Mouse (Mus musculus): ENCODE data around the gene Gm8947.
A peak's percentile ranks its signal among the peaks of the same experiment; 100 is the strongest.

The Gm8947 gene

GRCm38 (mm10) chr1:151157963-151158856, 34.0 kb upstream of the Gm8947 start:
- Histone ChIP-seq H3K4me3 (replicated peaks; ENCODE audit: low read length) (no peak overlapping the region), H3K9me3 (ENCODE audit: low read length) (no peaks in the 10 kb centered on the region), H3K4me1 (replicated peaks; ENCODE audit: low read depth, low read length) (no peaks in the 10 kb centered on the region), H3K36me3 (ENCODE audit: insufficient read depth, low read length) (no peaks in the 10 kb centered on the region), H3K27me3 (ENCODE audit: insufficient read depth, low read length) (no peaks in the 10 kb centered on the region)
- TF ChIP-seq NANOG (IDR thresholded peaks at IDR 0.05; ENCODE audit: borderline replicate concordance, low read length) (no peak), CTCF (conservative IDR thresholded peaks at IDR 0.05; ENCODE audit: low read length) (no peak), POU5F1 (IDR thresholded peaks at IDR 0.05; ENCODE audit: borderline replicate concordance, low read length) (no peak)

DNA sequence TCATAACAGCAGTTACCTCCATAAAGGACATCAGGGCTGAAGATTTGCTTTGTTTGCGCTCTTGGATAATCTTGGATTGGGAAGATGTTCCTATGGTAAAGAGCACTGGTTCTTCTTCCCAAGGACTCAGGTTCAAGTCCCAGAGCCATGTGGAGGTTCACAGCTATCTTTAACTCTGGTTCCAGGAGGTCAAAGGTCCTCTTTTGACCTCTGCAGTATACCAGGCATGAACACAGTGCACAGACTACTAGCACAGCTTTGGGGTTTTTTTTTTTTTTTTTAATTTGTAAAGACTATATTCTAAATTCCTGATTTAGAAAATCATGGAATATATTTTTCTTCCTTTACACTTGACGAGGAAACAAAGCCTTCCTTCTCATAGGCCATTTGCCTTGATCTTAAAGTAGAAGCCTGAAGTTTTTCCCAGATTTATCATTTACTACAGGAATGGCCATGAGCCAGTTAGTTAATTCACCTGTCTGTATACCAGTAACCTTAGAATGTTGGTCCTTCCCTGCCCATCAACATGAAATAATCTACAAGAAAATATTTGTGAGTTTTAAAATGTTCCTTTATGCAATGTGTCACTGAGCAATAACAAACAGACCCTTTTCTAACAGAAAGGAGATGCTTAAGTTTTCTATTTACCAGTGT, 33.2 kb upstream of the Gm8947 start:
- Histone ChIP-seq H3K9me3 (ENCODE audit: low read length) (no peaks in the 10 kb centered on the region), H3K27me3 (ENCODE audit: insufficient read depth, low read length) (no peaks in the 10 kb centered on the region), H3K4me3 (replicated peaks; ENCODE audit: low read length) (no peak overlapping the region), H3K36me3 (ENCODE audit: insufficient read depth, low read length) (no peaks in the 10 kb centered on the region), H3K4me1 (replicated peaks; ENCODE audit: low read depth, low read length) (no peaks in the 10 kb centered on the region)
- TF ChIP-seq POU5F1 (IDR thresholded peaks at IDR 0.05; ENCODE audit: borderline replicate concordance, low read length) (no peak), NANOG (IDR thresholded peaks at IDR 0.05; ENCODE audit: borderline replicate concordance, low read length) (no peak), CTCF (conservative IDR thresholded peaks at IDR 0.05; ENCODE audit: low read length) (no peak)

DNA sequence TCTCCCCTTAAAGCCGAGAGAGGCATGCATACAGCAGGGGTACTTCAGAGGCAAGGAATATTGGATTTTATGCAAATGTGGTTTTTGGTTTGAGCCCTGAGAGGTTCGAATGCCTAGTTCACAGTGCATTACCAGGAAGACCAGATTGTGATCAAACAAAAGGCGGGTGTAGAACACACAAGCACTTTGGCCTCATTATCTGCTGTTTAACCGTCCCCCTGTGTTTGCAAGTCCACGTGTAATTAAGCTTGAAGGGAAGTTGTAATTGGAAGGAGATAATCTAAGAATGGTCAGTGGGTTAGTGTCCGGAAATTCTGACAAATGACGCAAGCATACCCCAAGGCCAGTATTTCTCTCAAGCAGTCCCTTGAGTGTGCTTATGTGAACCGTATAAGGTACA, 26.1 kb upstream of the Gm8947 start:
- no peaks in the 10 kb centered on the region for H3K36me3 ChIP-seq (ENCODE audit: insufficient read depth, low read length)
- peaks cover 5% of the 10 kb centered on the region; the same call in 1 of the 2 replicates for H3K4me1 ChIP-seq (replicated peaks; ENCODE audit: low read depth, low read length)
- no peak overlapping the region for H3K4me3 ChIP-seq (replicated peaks; ENCODE audit: low read length)
- TF ChIP-seq CTCF (conservative IDR thresholded peaks at IDR 0.05; ENCODE audit: low read length): no peak
- TF ChIP-seq NANOG (IDR thresholded peaks at IDR 0.05; ENCODE audit: borderline replicate concordance, low read length): no peak
- no peak for TF ChIP-seq POU5F1 (IDR thresholded peaks at IDR 0.05; ENCODE audit: borderline replicate concordance, low read length)
- no peaks in the 10 kb centered on the region for H3K27me3 ChIP-seq (ENCODE audit: insufficient read depth, low read length)
- H3K9me3 ChIP-seq (ENCODE audit: low read length): no peaks in the 10 kb centered on the region

- H3K27me3 ChIP-seq (ENCODE audit: insufficient read depth, low read length): no peaks in the 10 kb centered on the region
- no peaks in the 10 kb centered on the region for H3K36me3 ChIP-seq (ENCODE audit: insufficient read depth, low read length)
- H3K4me1 ChIP-seq (replicated peaks; ENCODE audit: low read depth, low read length): peaks cover 5% of the 10 kb centered on the region; the same call in 1 of the 2 replicates
- H3K4me3 ChIP-seq (replicated peaks; ENCODE audit: low read length): no peak overlapping the region
- H3K9me3 ChIP-seq (ENCODE audit: low read length): no peaks in the 10 kb centered on the region
- no peak for TF ChIP-seq CTCF (conservative IDR thresholded peaks at IDR 0.05; ENCODE audit: low read length)
- no peak for TF ChIP-seq POU5F1 (IDR thresholded peaks at IDR 0.05; ENCODE audit: borderline replicate concordance, low read length)
- TF ChIP-seq NANOG (IDR thresholded peaks at IDR 0.05; ENCODE audit: borderline replicate concordance, low read length): no peak
Measured at GRCm38 (mm10) chr1:151167297-151168047, 24.7 kb upstream of the Gm8947 start.

- Histone ChIP-seq H3K9me3 (ENCODE audit: low read length) (no peaks in the 10 kb centered on the region), H3K27me3 (ENCODE audit: insufficient read depth, low read length) (no peaks in the 10 kb centered on the region), H3K36me3 (ENCODE audit: insufficient read depth, low read length) (no peaks in the 10 kb centered on the region), H3K4me3 (replicated peaks; ENCODE audit: low read length) (no peak overlapping the region), H3K4me1 (replicated peaks; ENCODE audit: low read depth, low read length) (peaks cover 5% of the 10 kb centered on the region; the same call in 1 of the 2 replicates)
- TF ChIP-seq NANOG (IDR thresholded peaks at IDR 0.05; ENCODE audit: borderline replicate concordance, low read length) (no peak), POU5F1 (IDR thresholded peaks at IDR 0.05; ENCODE audit: borderline replicate concordance, low read length) (no peak)
Measured at GRCm38 (mm10) chr1:151168637-151169036, 23.5 kb upstream of the Gm8947 start.

GRCm38 (mm10) chr1:151171572-151172461, 20.4 kb upstream of the Gm8947 start:
- Histone ChIP-seq H3K36me3 (ENCODE audit: insufficient read depth, low read length) (no peaks in the 10 kb centered on the region), H3K9me3 (ENCODE audit: low read length) (no peaks in the 10 kb centered on the region), H3K4me1 (replicated peaks; ENCODE audit: low read depth, low read length) (peaks cover 14% of the 10 kb centered on the region), H3K4me3 (replicated peaks; ENCODE audit: low read length) (no peak overlapping the region), H3K27me3 (ENCODE audit: insufficient read depth, low read length) (no peaks in the 10 kb centered on the region)
- TF ChIP-seq POU5F1 (IDR thresholded peaks at IDR 0.05; ENCODE audit: borderline replicate concordance, low read length): no peak
- TF ChIP-seq CTCF (conservative IDR thresholded peaks at IDR 0.05; ENCODE audit: low read length): no peak
- TF ChIP-seq NANOG (IDR thresholded peaks at IDR 0.05; ENCODE audit: borderline replicate concordance, low read length): no peak

DNA sequence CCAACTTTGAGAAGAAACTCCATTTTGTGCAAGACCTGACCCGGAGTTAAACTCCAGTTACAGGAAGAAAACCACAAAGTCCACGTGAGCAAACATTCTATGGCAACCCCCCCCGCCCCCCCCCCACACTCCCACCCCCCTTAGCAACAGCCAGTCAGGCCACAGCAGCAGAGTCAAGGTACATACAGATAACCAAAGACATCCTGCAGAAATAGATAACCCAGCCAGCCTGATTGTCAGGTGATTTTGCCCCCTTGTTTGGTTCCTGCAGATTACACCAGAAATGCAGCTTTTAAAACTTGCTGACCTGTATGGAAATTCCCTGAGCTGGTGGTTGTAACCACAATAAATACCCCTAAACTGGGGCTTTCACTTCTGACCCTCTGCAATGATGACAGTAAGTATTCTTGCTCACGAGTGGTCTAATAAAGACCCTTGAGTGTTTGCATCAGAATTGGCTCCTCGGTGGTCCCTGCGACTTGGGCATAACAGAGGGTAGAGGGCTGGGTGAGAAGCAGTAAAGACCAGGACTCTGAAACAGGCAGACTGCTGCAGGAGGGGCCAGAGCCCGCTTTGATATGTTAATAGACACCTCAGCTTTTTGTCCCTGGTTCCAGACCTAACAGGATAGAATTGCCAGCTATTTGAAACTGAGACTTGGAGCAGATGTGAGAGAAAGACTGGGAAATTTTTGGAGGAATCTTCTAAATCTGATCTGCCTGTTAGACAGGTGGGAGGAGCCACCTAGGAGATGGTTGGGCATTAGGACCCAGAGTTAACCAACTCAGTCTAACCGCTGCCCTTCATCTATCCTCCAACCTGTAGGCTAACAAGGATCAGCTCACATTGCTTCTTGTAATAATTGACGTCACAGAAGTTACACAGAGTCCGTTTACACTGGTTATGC, 14.9 kb upstream of the Gm8947 start:
- TF ChIP-seq NANOG (IDR thresholded peaks at IDR 0.05; ENCODE audit: borderline replicate concordance, low read length) (0 out of 2 replicates have a peak, but pooled peaks have one; percentile 8), POU5F1 (IDR thresholded peaks at IDR 0.05; ENCODE audit: borderline replicate concordance, low read length) (peak; percentile 54; the same call in 1 of the 2 replicates), CTCF (conservative IDR thresholded peaks at IDR 0.05; ENCODE audit: low read length) (no peak)
- peaks cover 27% of the 10 kb centered on the region for H3K4me1 ChIP-seq (replicated peaks; ENCODE audit: low read depth, low read length)
- H3K9me3 ChIP-seq (ENCODE audit: low read length): no peaks in the 10 kb centered on the region
- 0 out of 2 replicates have a peak, but pooled peaks cover 5% of the 10 kb centered on the region for H3K27me3 ChIP-seq (ENCODE audit: insufficient read depth, low read length)
- peak overlapping the region; percentile 73 for H3K4me3 ChIP-seq (replicated peaks; ENCODE audit: low read length)
- H3K36me3 ChIP-seq (ENCODE audit: insufficient read depth, low read length): no peaks in the 10 kb centered on the region
